Mouse (Mus musculus): ENCODE measurements around the gene Pqlc2. TPM values are rescaled to one million over a fixed set of nuclear protein-coding genes. Genes with fewer than 3 reads are reported as not detected.

The Pqlc2 gene
- polyA plus RNA-seq, 1 experiment = 5.6 TPM

DNA sequence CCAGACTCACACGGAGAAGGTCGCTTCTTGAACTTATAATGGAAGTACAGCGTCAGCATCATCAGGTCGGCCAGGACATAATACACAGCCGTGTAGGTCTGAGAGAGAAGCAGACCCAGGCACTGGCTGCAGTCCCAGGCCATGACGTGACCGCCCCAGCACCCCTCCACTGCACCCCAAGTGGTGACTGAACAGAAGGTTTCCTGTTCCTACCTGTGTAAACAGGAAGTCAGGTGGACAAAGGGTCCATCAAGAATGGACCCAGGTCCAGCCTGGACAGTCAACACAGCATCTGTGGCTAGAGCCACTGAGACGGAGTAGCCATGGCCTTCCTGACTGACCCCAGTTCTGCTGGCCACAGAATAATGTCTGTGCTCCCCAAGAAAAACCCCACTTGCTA, 8.7 kb downstream of the Pqlc2 start:
- no peak overlapping the region for H3K4me2 ChIP-seq (ENCODE audit: low read depth)
- no peaks in the 10 kb centered on the region for H3K27me3 ChIP-seq (ENCODE audit: control insufficient read depth, insufficient read depth, insufficient read length)
- TF ChIP-seq POLR2AphosphoS2 (IDR thresholded peaks at IDR 0.05; ENCODE audit: insufficient read length, low read depth) = no peak
- TF ChIP-seq SRF (IDR thresholded peaks at IDR 0.05; ENCODE audit: control insufficient read depth, insufficient read length, low read depth) = no peak
- no peak for TF ChIP-seq TCF3 (IDR thresholded peaks at IDR 0.05; ENCODE audit: insufficient read length, low read depth)
- TF ChIP-seq REST (IDR thresholded peaks at IDR 0.05; ENCODE audit: insufficient read depth, insufficient read length) = no peak
- no peak for TF ChIP-seq USF1 (IDR thresholded peaks at IDR 0.05; ENCODE audit: low read depth)
- no peak for TF ChIP-seq MAX (IDR thresholded peaks at IDR 0.05; ENCODE audit: low read depth)
- TF ChIP-seq E2F4 (IDR thresholded peaks at IDR 0.05; ENCODE audit: insufficient read depth) = no peak
- TF ChIP-seq MYOD1 (IDR thresholded peaks at IDR 0.05; ENCODE audit: control insufficient read depth in 1 of 3, insufficient read length in 2 of 3, low read depth in 2 of 3) = no peak
- TF ChIP-seq MYOG (IDR thresholded peaks at IDR 0.05; ENCODE audit: control insufficient read depth in 1 of 3, insufficient read depth in 1 of 3, insufficient read length in 2 of 3, low read depth in 2 of 3) = no peak
- no peak for TF ChIP-seq CEBPB (IDR thresholded peaks at IDR 0.05; ENCODE audit: insufficient read depth, poor library complexity, severe bottlenecking)
- TF ChIP-seq TCF12 (IDR thresholded peaks at IDR 0.05; ENCODE audit: insufficient read depth, poor library complexity, severe bottlenecking) = no peak
- no peak for TF ChIP-seq POLR2A (IDR thresholded peaks at IDR 0.05; ENCODE audit: insufficient read length, low read depth)
- H3K4me3 ChIP-seq = no peak overlapping the region
- no peaks in the 10 kb centered on the region for H3K36me3 ChIP-seq (ENCODE audit: control insufficient read depth, insufficient read depth)
- no peak overlapping the region for H3ac ChIP-seq (ENCODE audit: control insufficient read depth, insufficient read length)
- no peaks in the 10 kb centered on the region for H3K79me2 ChIP-seq (ENCODE audit: control insufficient read depth, insufficient read depth)

DNA sequence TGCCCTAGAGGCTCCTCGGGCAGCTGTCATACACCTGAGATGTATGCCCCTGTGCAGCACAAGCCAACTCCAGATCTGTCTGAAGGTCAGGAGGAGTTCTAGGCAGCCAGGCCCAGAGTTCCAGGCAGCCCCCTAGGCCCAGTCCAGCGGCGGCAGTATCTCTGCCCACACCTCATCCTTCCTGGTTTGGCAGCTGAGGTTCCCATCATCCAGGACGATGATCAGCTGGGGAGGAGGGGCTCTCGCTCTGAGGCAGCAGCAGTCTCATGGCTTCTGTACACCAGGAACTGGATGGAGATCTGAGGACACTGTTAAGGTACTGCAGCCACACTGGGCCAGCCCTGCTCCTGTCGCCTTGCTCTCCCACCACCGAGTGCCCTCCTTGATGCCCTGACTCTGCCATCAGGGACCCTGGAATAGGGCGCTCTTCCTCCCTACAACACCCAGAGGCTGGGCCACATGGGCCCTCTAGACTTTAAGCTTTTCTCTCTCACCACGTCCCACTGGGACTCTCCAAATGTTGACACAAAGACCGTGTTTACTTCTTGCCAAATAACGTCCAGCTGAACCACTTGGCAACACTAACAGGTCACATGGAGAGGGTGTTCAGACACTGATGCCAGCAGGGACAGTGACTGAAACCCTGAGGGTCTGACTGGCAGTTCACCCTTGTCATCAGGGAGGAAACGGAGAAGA, 11.7 kb downstream of the Pqlc2 start:
- no peaks in the 10 kb centered on the region for H3K27me3 ChIP-seq (ENCODE audit: control insufficient read depth, insufficient read depth, insufficient read length)
- no peak overlapping the region for H3K4me2 ChIP-seq (ENCODE audit: low read depth)
- H3ac ChIP-seq (ENCODE audit: control insufficient read depth, insufficient read length) = no peak overlapping the region
- H3K79me2 ChIP-seq (ENCODE audit: control insufficient read depth, insufficient read depth) = no peaks in the 10 kb centered on the region
- no peaks in the 10 kb centered on the region for H3K36me3 ChIP-seq (ENCODE audit: control insufficient read depth, insufficient read depth)
- TF ChIP-seq POLR2A (IDR thresholded peaks at IDR 0.05; ENCODE audit: insufficient read length, low read depth) (no peak), REST (IDR thresholded peaks at IDR 0.05; ENCODE audit: insufficient read depth, insufficient read length) (no peak), CEBPB (IDR thresholded peaks at IDR 0.05; ENCODE audit: insufficient read depth, poor library complexity, severe bottlenecking) (no peak), SRF (IDR thresholded peaks at IDR 0.05; ENCODE audit: control insufficient read depth, insufficient read length, low read depth) (no peak), USF1 (IDR thresholded peaks at IDR 0.05; ENCODE audit: low read depth) (peak; percentile 19), MAX (IDR thresholded peaks at IDR 0.05; ENCODE audit: low read depth) (no peak)
- H3K4me3 ChIP-seq = no peak overlapping the region

DNA sequence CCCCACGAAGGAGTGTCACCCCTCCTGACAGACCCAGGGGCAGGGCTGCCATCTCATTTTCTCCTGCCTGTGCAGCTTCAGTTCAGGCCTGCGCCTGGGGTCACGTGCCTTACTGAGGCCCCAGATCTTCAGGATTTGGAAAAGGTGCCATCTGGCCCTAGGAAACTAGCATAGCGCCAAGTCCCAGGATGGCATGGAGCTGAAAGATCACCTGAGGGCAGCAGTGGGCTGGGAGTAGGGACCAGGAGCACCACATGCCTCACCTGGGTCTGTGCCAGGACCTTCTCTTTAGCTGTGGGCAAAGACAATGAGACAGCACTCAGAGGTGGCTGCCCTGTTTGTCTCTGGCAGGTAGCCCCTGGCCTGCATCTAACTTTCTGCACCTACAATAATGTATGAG, 12.9 kb downstream of the Pqlc2 start:
- Histone ChIP-seq H3K27me3 (ENCODE audit: control insufficient read depth, insufficient read depth, insufficient read length) (no peaks in the 10 kb centered on the region), H3K4me2 (ENCODE audit: low read depth) (no peak overlapping the region), H3K79me2 (ENCODE audit: control insufficient read depth, insufficient read depth) (no peaks in the 10 kb centered on the region), H3K4me3 (no peak overlapping the region), H3ac (ENCODE audit: control insufficient read depth, insufficient read length) (no peak overlapping the region), H3K36me3 (ENCODE audit: control insufficient read depth, insufficient read depth) (no peaks in the 10 kb centered on the region)
- no peak for TF ChIP-seq USF1 (IDR thresholded peaks at IDR 0.05; ENCODE audit: low read depth)
- no peak for TF ChIP-seq E2F4 (IDR thresholded peaks at IDR 0.05; ENCODE audit: insufficient read depth)
- no peak for TF ChIP-seq MYOD1 (IDR thresholded peaks at IDR 0.05; ENCODE audit: control insufficient read depth in 1 of 3, insufficient read length in 2 of 3, low read depth in 2 of 3)
- no peak for TF ChIP-seq POLR2AphosphoS2 (IDR thresholded peaks at IDR 0.05; ENCODE audit: insufficient read length, low read depth)
- no peak for TF ChIP-seq POLR2A (IDR thresholded peaks at IDR 0.05; ENCODE audit: insufficient read length, low read depth)
- no peak for TF ChIP-seq MAX (IDR thresholded peaks at IDR 0.05; ENCODE audit: low read depth)
- no peak for TF ChIP-seq REST (IDR thresholded peaks at IDR 0.05; ENCODE audit: insufficient read depth, insufficient read length)

DNA sequence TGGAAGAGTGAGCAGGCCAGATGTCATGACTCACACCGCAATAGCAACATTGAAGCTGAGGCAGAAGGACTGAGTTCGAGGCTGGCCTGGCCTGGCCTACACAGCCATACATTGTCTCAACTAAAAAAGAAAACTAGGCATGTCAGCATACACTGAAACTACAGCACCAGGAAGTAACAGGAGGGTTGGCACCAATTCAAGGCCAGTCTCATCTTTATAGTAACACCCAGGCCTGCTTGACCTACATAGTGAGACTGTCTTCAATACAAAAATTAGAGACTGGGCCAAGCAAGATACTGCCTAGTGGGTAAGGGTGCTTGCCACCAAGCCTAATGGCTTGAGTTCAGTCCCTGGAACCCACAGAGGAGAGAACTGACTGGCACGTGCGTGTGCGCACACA, 18.5 kb downstream of the Pqlc2 start:
- Histone ChIP-seq H3ac (ENCODE audit: control insufficient read depth, insufficient read length) (no peak overlapping the region), H3K36me3 (ENCODE audit: control insufficient read depth, insufficient read depth) (peaks cover 21% of the 10 kb centered on the region), H3K79me2 (ENCODE audit: control insufficient read depth, insufficient read depth) (no peaks in the 10 kb centered on the region), H3K4me3 (no peak overlapping the region), H3K27me3 (ENCODE audit: control insufficient read depth, insufficient read depth, insufficient read length) (no peaks in the 10 kb centered on the region), H3K4me2 (ENCODE audit: low read depth) (no peak overlapping the region)
- no peak for TF ChIP-seq TCF3 (IDR thresholded peaks at IDR 0.05; ENCODE audit: insufficient read length, low read depth)
- TF ChIP-seq REST (IDR thresholded peaks at IDR 0.05; ENCODE audit: insufficient read depth, insufficient read length) = no peak
- no peak for TF ChIP-seq USF1 (IDR thresholded peaks at IDR 0.05; ENCODE audit: low read depth)
- no peak for TF ChIP-seq MYOG (IDR thresholded peaks at IDR 0.05; ENCODE audit: control insufficient read depth in 1 of 3, insufficient read depth in 1 of 3, insufficient read length in 2 of 3, low read depth in 2 of 3)
- no peak for TF ChIP-seq TCF12 (IDR thresholded peaks at IDR 0.05; ENCODE audit: insufficient read depth, poor library complexity, severe bottlenecking)
- TF ChIP-seq MAX (IDR thresholded peaks at IDR 0.05; ENCODE audit: low read depth) = no peak
- TF ChIP-seq SRF (IDR thresholded peaks at IDR 0.05; ENCODE audit: control insufficient read depth, insufficient read length, low read depth) = no peak
- no peak for TF ChIP-seq MYOD1 (IDR thresholded peaks at IDR 0.05; ENCODE audit: control insufficient read depth in 1 of 3, insufficient read length in 2 of 3, low read depth in 2 of 3)
- TF ChIP-seq POLR2AphosphoS2 (IDR thresholded peaks at IDR 0.05; ENCODE audit: insufficient read length, low read depth) = no peak
- TF ChIP-seq E2F4 (IDR thresholded peaks at IDR 0.05; ENCODE audit: insufficient read depth) = no peak
- TF ChIP-seq POLR2A (IDR thresholded peaks at IDR 0.05; ENCODE audit: insufficient read length, low read depth) = no peak
- TF ChIP-seq CEBPB (IDR thresholded peaks at IDR 0.05; ENCODE audit: insufficient read depth, poor library complexity, severe bottlenecking) = no peak

DNA sequence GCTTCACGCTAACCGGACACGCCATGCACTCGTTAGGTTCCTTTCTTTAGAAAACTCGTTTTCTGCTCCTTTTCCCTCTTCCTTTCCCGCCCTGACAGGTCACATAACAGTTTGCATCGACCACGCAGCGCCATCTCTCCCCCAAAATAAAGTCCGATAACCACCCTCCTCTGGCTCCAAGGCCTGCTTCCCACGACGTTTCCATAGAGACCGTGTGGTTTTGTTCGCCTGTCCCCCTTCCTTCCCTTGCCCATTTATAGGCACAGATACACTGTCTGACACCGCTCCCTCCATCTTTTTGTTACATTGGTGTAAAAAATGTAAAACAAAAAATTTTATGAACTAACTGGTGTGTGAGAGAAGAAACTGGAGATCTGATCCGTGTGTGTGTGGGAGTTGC, 19.4 kb downstream of the Pqlc2 start:
- no peak for TF ChIP-seq TCF3 (IDR thresholded peaks at IDR 0.05; ENCODE audit: insufficient read length, low read depth)
- TF ChIP-seq TCF12 (IDR thresholded peaks at IDR 0.05; ENCODE audit: insufficient read depth, poor library complexity, severe bottlenecking) = no peak
- no peak for TF ChIP-seq POLR2A (IDR thresholded peaks at IDR 0.05; ENCODE audit: insufficient read length, low read depth)
- no peak for TF ChIP-seq POLR2AphosphoS2 (IDR thresholded peaks at IDR 0.05; ENCODE audit: insufficient read length, low read depth)
- no peak for TF ChIP-seq MYOD1 (IDR thresholded peaks at IDR 0.05; ENCODE audit: control insufficient read depth in 1 of 3, insufficient read length in 2 of 3, low read depth in 2 of 3)
- no peak for TF ChIP-seq MAX (IDR thresholded peaks at IDR 0.05; ENCODE audit: low read depth)
- H3ac ChIP-seq (ENCODE audit: control insufficient read depth, insufficient read length) = no peak overlapping the region

More for the DNA sequence above, 19.4 kb downstream of the Pqlc2 start:
- H3K4me2 ChIP-seq (ENCODE audit: low read depth) = no peak overlapping the region
- peaks cover 21% of the 10 kb centered on the region for H3K36me3 ChIP-seq (ENCODE audit: control insufficient read depth, insufficient read depth)
- H3K4me3 ChIP-seq = no peak overlapping the region
- no peaks in the 10 kb centered on the region for H3K27me3 ChIP-seq (ENCODE audit: control insufficient read depth, insufficient read depth, insufficient read length)
- no peaks in the 10 kb centered on the region for H3K79me2 ChIP-seq (ENCODE audit: control insufficient read depth, insufficient read depth)

Data from myocyte (in vitro differentiated cells).